11 mouse cellular contexts compared by ENCODE assay signal in the genomic region with DNA sequence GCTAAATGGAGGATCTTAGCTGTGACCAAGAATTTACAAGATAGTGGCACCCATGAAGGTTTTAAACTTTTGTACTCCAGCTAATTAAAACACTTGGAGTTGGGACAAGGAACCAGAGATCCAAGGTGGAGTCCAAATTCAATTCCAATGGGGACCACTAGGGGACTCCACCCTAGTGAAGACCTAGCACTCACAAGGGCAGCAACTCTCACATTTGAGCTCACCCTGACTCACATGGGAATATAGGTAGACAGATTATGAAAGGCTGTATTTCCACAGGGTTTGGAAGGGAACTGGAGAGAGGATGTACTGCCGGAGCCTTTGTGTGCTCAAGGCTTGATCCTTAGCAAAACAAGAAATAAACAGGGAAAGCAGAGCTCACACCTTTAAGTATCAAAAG. TPM values are rescaled to one million over a fixed set of nuclear protein-coding genes. Genes with fewer than 3 reads are reported as not detected.
DNase-seq lines count a peak whose midpoint lies in the region; ATAC-seq and TF ChIP-seq lines count a peak whose summit lies in the region.
"Had no signal": no experiment of that assay in that cellular context is flagged by ENCODE, and none has a peak within 500 bp of the region (broad histone marks: within the 10 kb centered on the region; RNA-seq: fewer than 3 reads in every experiment).

No protein-coding gene starts in this region.

- dilution Hi-C loops in CH12.LX (cut with MboI; ENCODE audit: extremely low pct_ligation_motif_present, extremely low pct_unique_long_range_greater_than_20kb, low sequenced_read_pairs): no loop called here

- no peaks in the 10 kb centered on the region for H3K4me1 ChIP-seq in heart, postnatal 0 days (ENCODE audit: control insufficient read depth, insufficient read depth)
- H3K4me1 ChIP-seq in CH12.LX (ENCODE audit: control insufficient read depth in 1 of 2, insufficient read depth in 2 of 2): peaks cover 10 to 11% of the 10 kb centered on the region in 2 experiments
- H3K4me1 ChIP-seq in cortical plate, adult 2 months (ENCODE audit: control insufficient read depth, insufficient read depth, low read length): peaks cover under 1% of the 10 kb centered on the region
- no peaks in the 10 kb centered on the region for H3K4me1 ChIP-seq in midbrain, embryonic 13.5 days (replicated peaks)
- H3K4me1 ChIP-seq: forebrain, embryonic 10.5 days; neural tube, embryonic 13.5 days had no signal

- no peak overlapping the region for H3K9ac ChIP-seq in heart, postnatal 0 days (replicated peaks; ENCODE audit: low read depth, low read length)
- H3K9ac ChIP-seq in CH12.LX (ENCODE audit: insufficient read depth, low read depth): no peak overlapping the region
- no peak overlapping the region for H3K9ac ChIP-seq in midbrain, embryonic 13.5 days (replicated peaks)
- H3K9ac ChIP-seq: liver, embryonic 15.5 days; neural tube, embryonic 13.5 days had no signal

- H3K27me3 ChIP-seq in heart, postnatal 0 days (ENCODE audit: control insufficient read depth, insufficient read depth, low read length): no peaks in the 10 kb centered on the region
- H3K27me3 ChIP-seq in CH12.LX (replicated peaks): no peaks in the 10 kb centered on the region
- H3K27me3 ChIP-seq in midbrain, embryonic 13.5 days: no peaks in the 10 kb centered on the region
- H3K27me3 ChIP-seq: liver, embryonic 15.5 days; neural tube, embryonic 13.5 days had no signal

- DNase-seq in heart, postnatal 0 days (ENCODE audit: low spot score): no peak
- DNase-seq in heart, adult 9 months (ENCODE audit: low spot score in 2 of 2): no peak
- DNase-seq in 3T3-L1 (ENCODE audit: low read depth, low spot score): peak; percentile 41
- DNase-seq in CH12.LX (ENCODE audit: extremely low read depth): no peak
- no peak for DNase-seq in heart, postnatal 10 days
- DNase-seq in layer of hippocampus, postnatal 36 days: no peak

- TF ChIP-seq RAD21 in CH12.LX (IDR thresholded peaks at IDR 0.05; ENCODE audit: low read depth, low read length): peak; percentile 25

- no peak for ATAC-seq in heart, postnatal 0 days (ENCODE audit: insufficient read depth, low read depth)
- ATAC-seq in midbrain, embryonic 13.5 days: no peak

- 0 out of 2 replicates have a peak, but pooled peaks have one; percentile 25 for TF ChIP-seq CTCF in heart, postnatal 0 days (IDR thresholded peaks at IDR 0.05; ENCODE audit: low read depth)
- peak; percentile 69 to 80 for TF ChIP-seq CTCF in CH12.LX (conservative IDR thresholded peaks at IDR 0.05 in 1 of 2, IDR thresholded peaks at IDR 0.05 in 1 of 2; ENCODE audit: low read depth in 2 of 2, low read length in 2 of 2)
- peak; percentile 24; the same call in 1 of the 2 replicates for TF ChIP-seq CTCF in cortical plate, adult 2 months (IDR thresholded peaks at IDR 0.05; ENCODE audit: extremely low read depth, insufficient read depth, low read length)

- in situ Hi-C loops in CH12.LX (cut with MboI; ENCODE audit: low pct_ligation_motif_present, low pct_unique_long_range_greater_than_20kb, low sequenced_read_pairs): no loop called here

- H3K27ac ChIP-seq in heart, postnatal 0 days (ENCODE audit: low read depth): no peak overlapping the region
- no peak overlapping the region for H3K27ac ChIP-seq in CH12.LX (ENCODE audit: insufficient read depth, low read depth)
- peak overlapping the region; percentile 52; the same call in 1 of the 2 replicates for H3K27ac ChIP-seq in cortical plate, adult 2 months (ENCODE audit: insufficient read depth, low read length)
- no peak overlapping the region for H3K27ac ChIP-seq in midbrain, embryonic 13.5 days
- H3K27ac ChIP-seq: forebrain, embryonic 10.5 days; liver, embryonic 15.5 days; neural tube, embryonic 13.5 days had no signal

- TF ChIP-seq EP300 in heart, postnatal 0 days (IDR thresholded peaks at IDR 0.05; ENCODE audit: low read depth): no peak
- TF ChIP-seq EP300 in CH12.LX (IDR thresholded peaks at IDR 0.05; ENCODE audit: low read length): no peak

- TF ChIP-seq POLR2A in CH12.LX (IDR thresholded peaks at IDR 0.05; ENCODE audit: low read depth, low read length): no peak
- no peak for TF ChIP-seq POLR2A in cortical plate, adult 2 months (IDR thresholded peaks at IDR 0.05; ENCODE audit: extremely low read depth, insufficient read depth, low read length)

- no peaks in the 10 kb centered on the region for H3K36me3 ChIP-seq in heart, postnatal 0 days (replicated peaks; ENCODE audit: control insufficient read depth, insufficient read depth, low read length)
- H3K36me3 ChIP-seq in CH12.LX (replicated peaks in 1 of 2; ENCODE audit: control insufficient read depth in 1 of 2, insufficient read depth in 1 of 2, low read length in 1 of 2): no peaks in the 10 kb centered on the region
- H3K36me3 ChIP-seq in midbrain, embryonic 13.5 days: no peaks in the 10 kb centered on the region
- H3K36me3 ChIP-seq: forebrain, embryonic 10.5 days; liver, embryonic 15.5 days; neural tube, embryonic 13.5 days had no signal

- no peaks in the 10 kb centered on the region for H3K9me3 ChIP-seq in heart, postnatal 0 days (replicated peaks; ENCODE audit: control insufficient read depth, low read length)
- no peaks in the 10 kb centered on the region for H3K9me3 ChIP-seq in CH12.LX (replicated peaks; ENCODE audit: low read length)
- no peaks in the 10 kb centered on the region for H3K9me3 ChIP-seq in midbrain, embryonic 13.5 days
- H3K9me3 ChIP-seq: forebrain, embryonic 10.5 days; liver, embryonic 15.5 days; neural tube, embryonic 13.5 days had no signal

- no peaks in the 10 kb centered on the region for H3K79me2 ChIP-seq in CH12.LX (replicated peaks; ENCODE audit: control insufficient read depth, extremely low read depth, insufficient read depth, poor library complexity, severe bottlenecking)

- 91% methylated on average over 1 of the region's 1 CpGs for WGBS in heart, postnatal 0 days
- WGBS in midbrain, embryonic 13.5 days: 94% methylated on average over 1 of the region's 1 CpGs

- intact Hi-C loops in heart, postnatal 10 days (cut with DNase I): no loop called here

- H3K4me3 ChIP-seq in heart, postnatal 0 days (ENCODE audit: low read depth, low read length): no peak overlapping the region
- no peak overlapping the region for H3K4me3 ChIP-seq in CH12.LX (replicated peaks in 1 of 3; ENCODE audit: low read depth in 2 of 3, low read length in 2 of 3, poor library complexity in 1 of 3)
- H3K4me3 ChIP-seq in cortical plate, adult 2 months (ENCODE audit: insufficient read depth, low read length): no peak overlapping the region
- no peak overlapping the region for H3K4me3 ChIP-seq in midbrain, embryonic 13.5 days (replicated peaks)
- H3K4me3 ChIP-seq: forebrain, embryonic 10.5 days; liver, embryonic 15.5 days; neural tube, embryonic 13.5 days had no signal

- no peak overlapping the region for H3K4me2 ChIP-seq in heart, postnatal 0 days (ENCODE audit: low read depth, low read length)
- H3K4me2 ChIP-seq in CH12.LX (ENCODE audit: insufficient read depth, low read depth, poor library complexity, severe bottlenecking): no peak overlapping the region
- no peak overlapping the region for H3K4me2 ChIP-seq in midbrain, embryonic 13.5 days (replicated peaks)
- H3K4me2 ChIP-seq: liver, embryonic 15.5 days; neural tube, embryonic 13.5 days had no signal

TF ChIP-seq in CH12.LX, 34 proteins besides CTCF, POLR2A, EP300 and RAD21:
- TF ChIP-seq SMC3 (IDR thresholded peaks at IDR 0.05; ENCODE audit: low read depth, low read length): peak; percentile 38
- no peak for TF ChIP-seq HCFC1 (IDR thresholded peaks at IDR 0.05; ENCODE audit: low read depth, low read length)
- no peak for TF ChIP-seq TCF12 (IDR thresholded peaks at IDR 0.05; ENCODE audit: low read depth, low read length)
TF ChIP-seq in CH12.LX: peak in this region for 1.

RNA-seq across cellular contexts. Expression of a gene that starts 9.0 kb away (rescaled TPM):
- 13.5 and 33.6 TPM in 2 replicates for total RNA-seq in heart, postnatal 0 days (2014; rRNA removed; ENCODE audit: low replicate concordance)
- 5.6 TPM in 2 replicates for polyA plus RNA-seq in heart, postnatal 0 days (2015; fragmentation: Nextera tagmentation; extraction: Ambion mirVana)
- 1.6 and 1.7 TPM in 2 replicates for total RNA-seq in CH12.LX (2012; rRNA removed)
- 3.0 TPM in 2 replicates for total RNA-seq in CH12.LX (2014; rRNA removed)
- polyA plus RNA-seq in CH12.LX (2012; ENCODE audit: insufficient read length, low read depth): 4.1 and 4.6 TPM in 2 replicates
- polyA plus RNA-seq in cortical plate, adult 2 months (2012; rRNA removed): 50.8 and 55.4 TPM in 2 replicates
- 10 to 100 TPM; 12.7 to 13.0 TPM for total RNA-seq in heart, postnatal 10 days (2021)
- 9.0 and 11.1 TPM in 2 replicates for polyA plus RNA-seq in midbrain, embryonic 13.5 days (2015; fragmentation: Nextera tagmentation; extraction: Ambion mirVana)
- 10 to 100 TPM; 69.8 to 73.9 TPM for total RNA-seq in layer of hippocampus, postnatal 36 days (2021)

Comparison
In these comparisons a context has a peak if more than half of its experiments do, and no peak if none do; other contexts are left out.
1. CTCF ChIP-seq: peak in every context shown above with its lines; median percentile 74 in CH12.LX; 25 in heart, postnatal 0 days; 24 in cortical plate, adult 2 months.